16 mouse cellular contexts compared by ENCODE assay signal in genomic region chr4:120331992-120332391, GRCm38 (mm10). TPM values are rescaled to one million over a fixed set of nuclear protein-coding genes. Genes with fewer than 3 reads are reported as not detected.
A peak's percentile ranks its signal among the peaks of the same experiment; 100 is the strongest.
DNase-seq lines count a peak whose midpoint lies in the region; ATAC-seq lines count a peak whose summit lies in the region.
"Had no signal": no experiment of that assay in that cellular context is flagged by ENCODE, and none has a peak within 500 bp of the region (broad histone marks: within the 10 kb centered on the region; RNA-seq: fewer than 3 reads in every experiment).

No protein-coding gene starts in this region.

- H3K9ac ChIP-seq in hindbrain, embryonic 12.5 days = no peak overlapping the region
- H3K9ac ChIP-seq in hindbrain, embryonic 11.5 days (ENCODE audit: low read depth, low read length) = no peak overlapping the region
- no peak overlapping the region for H3K9ac ChIP-seq in forebrain, embryonic 14.5 days (ENCODE audit: low read length)
- no peak overlapping the region for H3K9ac ChIP-seq in hindbrain, embryonic 15.5 days
- H3K9ac ChIP-seq in midbrain, embryonic 15.5 days = no peak overlapping the region

- no peak for DNase-seq in hindbrain, embryonic 11.5 days (ENCODE audit: low spot score)
- DNase-seq in forebrain, embryonic 14.5 days (ENCODE audit: low spot score) = no peak
- no peak for DNase-seq in right cerebral cortex, postnatal 14 days
- DNase-seq in heart, adult 9 months (ENCODE audit: low spot score in 2 of 2) = no peak
- DNase-seq: adrenal gland, postnatal 36 days; cerebellum, adult 2 months; gastrocnemius, adult 2 months; spleen, adult 18-20 months had no signal

- no peak overlapping the region for H3K4me3 ChIP-seq in hindbrain, embryonic 12.5 days
- H3K4me3 ChIP-seq in hindbrain, embryonic 11.5 days (ENCODE audit: low read depth, low read length) = no peak overlapping the region
- no peak overlapping the region for H3K4me3 ChIP-seq in forebrain, embryonic 14.5 days (ENCODE audit: low read depth, low read length)
- H3K4me3 ChIP-seq in hindbrain, embryonic 15.5 days = no peak overlapping the region
- H3K4me3 ChIP-seq in midbrain, embryonic 15.5 days = no peak overlapping the region
- H3K4me3 ChIP-seq: gastrocnemius, adult 2 months had no signal

- 0 out of 2 replicates have a peak overlapping the region, but pooled peaks have one; percentile 62 for H3K27ac ChIP-seq in hindbrain, embryonic 12.5 days
- no peak overlapping the region for H3K27ac ChIP-seq in hindbrain, embryonic 11.5 days (ENCODE audit: low read depth, low read length)
- H3K27ac ChIP-seq in forebrain, embryonic 14.5 days (ENCODE audit: low read depth, low read length) = peak overlapping the region; percentile 78; the same call in 1 of the 2 replicates
- H3K27ac ChIP-seq in hindbrain, embryonic 15.5 days (replicated peaks) = peak overlapping the region; percentile 76; the same call in 1 of the 2 replicates
- H3K27ac ChIP-seq in midbrain, embryonic 15.5 days = peak overlapping the region; percentile 73
- H3K27ac ChIP-seq: gastrocnemius, adult 2 months had no signal

- H3K36me3 ChIP-seq in hindbrain, embryonic 12.5 days = no peaks in the 10 kb centered on the region
- H3K36me3 ChIP-seq in hindbrain, embryonic 11.5 days (ENCODE audit: control insufficient read depth, insufficient read depth, low read length) = no peaks in the 10 kb centered on the region
- no peaks in the 10 kb centered on the region for H3K36me3 ChIP-seq in forebrain, embryonic 14.5 days (ENCODE audit: control insufficient read depth, insufficient read depth, low read length)
- H3K36me3 ChIP-seq in hindbrain, embryonic 15.5 days = no peaks in the 10 kb centered on the region
- no peaks in the 10 kb centered on the region for H3K36me3 ChIP-seq in midbrain, embryonic 15.5 days (replicated peaks)

- H3K9me3 ChIP-seq in hindbrain, embryonic 12.5 days (replicated peaks) = no peaks in the 10 kb centered on the region
- H3K9me3 ChIP-seq in hindbrain, embryonic 11.5 days (ENCODE audit: control insufficient read depth, low read length) = no peaks in the 10 kb centered on the region
- no peaks in the 10 kb centered on the region for H3K9me3 ChIP-seq in forebrain, embryonic 14.5 days (replicated peaks; ENCODE audit: control insufficient read depth, low read length)
- no peaks in the 10 kb centered on the region for H3K9me3 ChIP-seq in hindbrain, embryonic 15.5 days
- no peaks in the 10 kb centered on the region for H3K9me3 ChIP-seq in midbrain, embryonic 15.5 days

- no peak for ATAC-seq in hindbrain, embryonic 12.5 days (ENCODE audit: low FRiP score)
- no peak for ATAC-seq in hindbrain, embryonic 11.5 days (ENCODE audit: low FRiP score)
- ATAC-seq in forebrain, embryonic 14.5 days = peak; percentile 45
- no peak for ATAC-seq in hindbrain, embryonic 15.5 days (ENCODE audit: low FRiP score, low read depth)
- peak; percentile 43 for ATAC-seq in midbrain, embryonic 15.5 days (replicated peaks)
- ATAC-seq in erythroid progenitor cell, adult 5-6 weeks (replicated peaks; ENCODE audit: low FRiP score, poor library complexity, severe bottlenecking) = no peak

- H3K4me1 ChIP-seq in hindbrain, embryonic 12.5 days = peaks cover 7% of the 10 kb centered on the region
- H3K4me1 ChIP-seq in hindbrain, embryonic 11.5 days (replicated peaks; ENCODE audit: control insufficient read depth, insufficient read depth, low read length) = peaks cover 2% of the 10 kb centered on the region; the same call in 1 of the 2 replicates
- H3K4me1 ChIP-seq in forebrain, embryonic 14.5 days (ENCODE audit: control insufficient read depth, insufficient read depth, low read length) = peaks cover 12% of the 10 kb centered on the region; the same call in 1 of the 2 replicates
- peaks cover 20% of the 10 kb centered on the region for H3K4me1 ChIP-seq in hindbrain, embryonic 15.5 days (replicated peaks)
- peaks cover 19% of the 10 kb centered on the region for H3K4me1 ChIP-seq in midbrain, embryonic 15.5 days

- peaks cover 5% of the 10 kb centered on the region; the same call in 1 of the 2 replicates for H3K27me3 ChIP-seq in hindbrain, embryonic 12.5 days
- H3K27me3 ChIP-seq in hindbrain, embryonic 11.5 days (ENCODE audit: control insufficient read depth, insufficient read depth, low read length) = no peaks in the 10 kb centered on the region
- no peaks in the 10 kb centered on the region for H3K27me3 ChIP-seq in forebrain, embryonic 14.5 days (replicated peaks; ENCODE audit: control insufficient read depth, insufficient read depth, low read length)
- H3K27me3 ChIP-seq in hindbrain, embryonic 15.5 days = no peaks in the 10 kb centered on the region
- no peaks in the 10 kb centered on the region for H3K27me3 ChIP-seq in midbrain, embryonic 15.5 days (replicated peaks)

- no peak overlapping the region for H3K4me2 ChIP-seq in hindbrain, embryonic 12.5 days (replicated peaks)
- no peak overlapping the region for H3K4me2 ChIP-seq in hindbrain, embryonic 11.5 days (replicated peaks; ENCODE audit: low read depth, low read length)
- no peak overlapping the region for H3K4me2 ChIP-seq in forebrain, embryonic 14.5 days (ENCODE audit: low read length)
- H3K4me2 ChIP-seq in hindbrain, embryonic 15.5 days = no peak overlapping the region
- no peak overlapping the region for H3K4me2 ChIP-seq in midbrain, embryonic 15.5 days

- 83% methylated on average over 7 of the region's 7 CpGs for WGBS in hindbrain, embryonic 12.5 days
- 86% methylated on average over 7 of the region's 7 CpGs for WGBS in hindbrain, embryonic 11.5 days
- WGBS in forebrain, embryonic 14.5 days = 68% methylated on average over 7 of the region's 7 CpGs
- WGBS in hindbrain, embryonic 15.5 days = 69% methylated on average over 7 of the region's 7 CpGs
- WGBS in midbrain, embryonic 15.5 days = 69% methylated on average over 7 of the region's 7 CpGs

RNA-seq across cellular contexts. Expression of gene Foxo6, which starts 44.8 kb away (rescaled TPM):
- polyA plus RNA-seq in hindbrain, embryonic 12.5 days (2016; fragmentation: Nextera tagmentation; extraction: Ambion mirVana) = 0.48 and 0.90 TPM in 2 replicates
- polyA plus RNA-seq in hindbrain, embryonic 11.5 days (2014; fragmentation: Nextera tagmentation; extraction: Ambion mirVana) = 0.20 and 0.39 TPM in 2 replicates
- 4.9 and 6.5 TPM in 2 replicates for polyA plus RNA-seq in forebrain, embryonic 14.5 days (2014; fragmentation: Nextera tagmentation; extraction: Ambion mirVana)
- 1.0 and 1.3 TPM in 2 replicates for polyA plus RNA-seq in hindbrain, embryonic 15.5 days (2015; fragmentation: Nextera tagmentation; extraction: Ambion mirVana)
- 1.2 and 1.3 TPM in 2 replicates for polyA plus RNA-seq in midbrain, embryonic 15.5 days (2015; fragmentation: Nextera tagmentation; extraction: Ambion mirVana)
- not detected in 2 replicates for total RNA-seq in erythroid progenitor cell, adult 5-6 weeks (2015; ENCODE audit: low replicate concordance)
- not detected in 2 replicates for total RNA-seq in erythroid progenitor cell, adult 5-6 weeks (2017; ENCODE audit: low replicate concordance)
- total RNA-seq: granulocyte monocyte progenitor cell, adult 5-6 weeks; monocyte, adult 5-6 weeks had no signal
- polyA plus RNA-seq: liver, embryonic 16.5 days; thymus, postnatal 0 days had no signal

Comparison
In these comparisons a context has a peak if more than half of its experiments do, and no peak if none do; other contexts are left out.
1. ATAC-seq: peak in forebrain, embryonic 14.5 days (single experiment) and midbrain, embryonic 15.5 days (single experiment); none in hindbrain, embryonic 12.5 days (single experiment), hindbrain, embryonic 11.5 days (single experiment), hindbrain, embryonic 15.5 days (single experiment) and erythroid progenitor cell, adult 5-6 weeks (single experiment).